Mouse (Mus musculus) stomach, embryonic 15.5 days (tissue): ENCODE results near the gene Vps13c. TPM values are rescaled to one million over a fixed set of nuclear protein-coding genes. Genes with fewer than 3 reads are reported as not detected.

Experiments
- ATAC-seq: fragments of 200-750 bp; cut with Nextera tagmentation; 2 replicates; pipeline ENCODE4 v1.8.0; 2017; ENCODE audit warnings: low read depth, moderate number of reproducible peaks, moderate TSS enrichment; ENCODE audit not compliant: insufficient read depth, low FRiP score
- H3K27ac ChIP-seq: fragments of 300-500 bp; sonication (generic); 2 replicates; pipeline ENCODE4 v1.5.1; 2015; ENCODE audit warnings: mild to moderate bottlenecking, inconsistent platforms
- H3K27me3 ChIP-seq: fragments of 300-500 bp; sonication (generic); replicated peaks from 2 replicates; pipeline ENCODE4 v1.6.1; 2015; ENCODE audit warnings: inconsistent platforms
- H3K36me3 ChIP-seq: fragments of 300-500 bp; sonication (generic); 2 replicates; pipeline ENCODE4 v1.6.1; 2015; ENCODE audit warnings: inconsistent platforms
- H3K4me1 ChIP-seq: fragments of 300-500 bp; sonication (generic); 2 replicates; pipeline ENCODE4 v1.6.1; 2015; ENCODE audit warnings: inconsistent platforms
- H3K4me2 ChIP-seq: fragments of 300-500 bp; sonication (generic); 2 replicates; pipeline ENCODE4 v1.6.1; 2015; ENCODE audit warnings: mild to moderate bottlenecking, inconsistent platforms
- H3K4me3 ChIP-seq: fragments of 300-500 bp; sonication (generic); replicated peaks from 2 replicates; pipeline ENCODE4 v1.5.1; 2015; ENCODE audit warnings: inconsistent platforms
- H3K9ac ChIP-seq: fragments of 300-500 bp; sonication (generic); 2 replicates; pipeline ENCODE4 v1.6.1; 2015; ENCODE audit warnings: inconsistent platforms
- H3K9me3 ChIP-seq: fragments of 300-500 bp; sonication (generic); 2 replicates; pipeline ENCODE4 v1.6.1; 2016; ENCODE audit warnings: inconsistent platforms
- WGBS: fragments of 180-500 bp; shearing (Covaris S2); methylation state at CpG from one replicate; pipeline ENCODE4 v1.1.7; 2015; 5-methylcytosine and 5-hydroxymethylcytosine counted together
- polyA plus RNA-seq: library from polyadenylated mRNA; unstranded; fragments of >200 nt; fragmentation: Nextera tagmentation; extraction: Ambion mirVana; gene quantifications from 2 replicates; pipeline ENCODE4 v1.2.1, GENCODE M21; 2015

Vps13c gene
- polyA plus RNA-seq, result 6.1 and 6.7 TPM in 2 replicates

- ATAC-seq, result peak; percentile 97
- under 1% methylated on average over 46 of the region's 53 CpGs for WGBS
- peak within 1 kb of the TSS; percentile 74 for H3K4me2 ChIP-seq
- peak within 1 kb of the TSS; percentile 58 for H3K4me3 ChIP-seq
- no peaks in the 10 kb centered on the region for H3K36me3 ChIP-seq
- H3K27me3 ChIP-seq, result no peaks in the 10 kb centered on the region
- 0 out of 2 replicates have a peak, but pooled peaks cover 5% of the 10 kb centered on the region for H3K4me1 ChIP-seq
- H3K9ac ChIP-seq, result peak within 1 kb of the TSS; percentile 37
- no peaks in the 10 kb centered on the region for H3K9me3 ChIP-seq
- peak within 1 kb of the TSS; percentile 17; the same call in 1 of the 2 replicates for H3K27ac ChIP-seq
These were observed at the start of gene Vps13c for GRCm38 (mm10) chr9:67839981-67840859. Gene Vps13c, plus strand, starts transcription at chr9:67840396.

DNA sequence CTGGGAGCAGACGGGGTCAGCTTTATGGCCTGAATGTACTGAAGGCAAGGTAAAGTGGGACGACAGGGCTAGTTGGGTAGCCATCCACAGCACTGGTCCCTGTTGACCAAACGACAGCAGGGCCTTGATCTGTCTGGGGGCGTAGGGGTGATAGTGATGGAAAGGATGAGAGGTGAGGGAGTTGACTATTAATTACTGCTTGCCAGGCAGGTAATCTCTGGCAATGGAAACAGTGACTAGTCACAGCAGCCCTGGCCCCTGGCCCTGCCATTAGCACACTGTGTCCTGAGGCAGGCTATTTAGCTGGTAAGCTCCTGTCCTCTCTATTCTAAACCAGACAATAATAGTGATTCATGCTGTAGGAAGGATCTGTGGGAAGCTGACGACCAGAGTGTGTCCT is 47.8 kb upstream of the Vps13c start:
- Histone ChIP-seq H3K27ac (no peak overlapping the region), H3K9ac (no peak overlapping the region), H3K4me3 (no peak overlapping the region), H3K27me3 (no peaks in the 10 kb centered on the region), H3K9me3 (no peaks in the 10 kb centered on the region), H3K4me2 (no peak overlapping the region), H3K36me3 (no peaks in the 10 kb centered on the region), H3K4me1 (no peaks in the 10 kb centered on the region)
- ATAC-seq, result no peak
- WGBS, result 61% methylated on average over 5 of the region's 5 CpGs

GRCm38 (mm10) chr9:67793501-67793900 is 46.7 kb upstream of the Vps13c start:
- WGBS, result 64% methylated on average over 6 of the region's 6 CpGs
- H3K9me3 ChIP-seq, result no peaks in the 10 kb centered on the region
- H3K27ac ChIP-seq, result no peak overlapping the region
- no peaks in the 10 kb centered on the region for H3K4me1 ChIP-seq
- no peaks in the 10 kb centered on the region for H3K36me3 ChIP-seq
- H3K9ac ChIP-seq, result no peak overlapping the region
- H3K27me3 ChIP-seq, result no peaks in the 10 kb centered on the region
- no peak for ATAC-seq
- no peak overlapping the region for H3K4me2 ChIP-seq
- no peak overlapping the region for H3K4me3 ChIP-seq

GRCm38 (mm10) chr9:67794216-67794615 is 46.0 kb upstream of the Vps13c start:
- H3K9ac ChIP-seq, result no peak overlapping the region
- no peaks in the 10 kb centered on the region for H3K36me3 ChIP-seq

GRCm38 (mm10) chr9:67794668-67795067 is 45.5 kb upstream of the Vps13c start:
- H3K27ac ChIP-seq, result no peak overlapping the region
- no peak overlapping the region for H3K4me3 ChIP-seq
- 81% methylated on average over 4 of the region's 4 CpGs for WGBS
- ATAC-seq, result no peak
- H3K36me3 ChIP-seq, result no peaks in the 10 kb centered on the region
- no peaks in the 10 kb centered on the region for H3K9me3 ChIP-seq
- H3K4me2 ChIP-seq, result no peak overlapping the region
- H3K9ac ChIP-seq, result no peak overlapping the region
- H3K4me1 ChIP-seq, result no peaks in the 10 kb centered on the region
- H3K27me3 ChIP-seq, result no peaks in the 10 kb centered on the region

More at GRCm38 (mm10) chr9:67794216-67794615, 46.0 kb upstream of the Vps13c start:
- 70% methylated on average over 1 of the region's 1 CpGs for WGBS
- no peak overlapping the region for H3K4me3 ChIP-seq
- no peak overlapping the region for H3K27ac ChIP-seq
- H3K27me3 ChIP-seq, result no peaks in the 10 kb centered on the region
- H3K4me1 ChIP-seq, result no peaks in the 10 kb centered on the region
- H3K9me3 ChIP-seq, result no peaks in the 10 kb centered on the region
- no peak for ATAC-seq
- H3K4me2 ChIP-seq, result no peak overlapping the region

DNA sequence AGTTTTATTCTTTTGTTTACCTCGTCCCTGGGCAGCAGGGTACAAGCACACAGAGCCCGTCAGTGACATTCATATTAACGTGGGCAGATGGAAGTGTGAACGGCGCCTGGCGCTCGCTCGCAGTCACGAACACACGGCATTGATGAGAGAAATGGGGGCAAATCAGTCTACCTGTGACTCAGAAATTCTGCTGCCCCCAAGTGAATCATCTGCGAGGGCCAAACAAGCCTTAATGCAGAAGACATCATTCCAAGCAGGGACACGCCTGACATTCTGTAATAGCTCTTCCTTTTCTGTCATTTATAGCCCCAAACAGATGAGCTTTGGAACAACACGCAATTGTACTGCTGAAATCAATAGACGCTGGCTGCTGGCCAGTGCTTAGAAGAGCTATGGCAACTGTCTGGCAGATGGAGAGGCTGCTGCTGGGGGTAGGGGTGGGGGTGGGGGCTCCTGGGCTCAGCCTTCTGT is 45.0 kb upstream of the Vps13c start:
- no peak for ATAC-seq
- Histone ChIP-seq H3K9ac (no peak overlapping the region), H3K36me3 (no peaks in the 10 kb centered on the region), H3K27ac (no peak overlapping the region), H3K4me1 (no peaks in the 10 kb centered on the region), H3K9me3 (no peaks in the 10 kb centered on the region), H3K4me3 (no peak overlapping the region), H3K4me2 (peak overlapping the region; percentile 8; the same call in 1 of the 2 replicates), H3K27me3 (no peaks in the 10 kb centered on the region)
- WGBS, result 59% methylated on average over 14 of the region's 14 CpGs

GRCm38 (mm10) chr9:67799078-67799819 is 40.9 kb upstream of the Vps13c start:
- Histone ChIP-seq H3K4me1 (no peaks in the 10 kb centered on the region), H3K4me3 (no peak overlapping the region), H3K36me3 (no peaks in the 10 kb centered on the region), H3K27me3 (no peaks in the 10 kb centered on the region), H3K9me3 (no peaks in the 10 kb centered on the region), H3K27ac (no peak overlapping the region), H3K9ac (no peak overlapping the region), H3K4me2 (no peak overlapping the region)
- peak; percentile 50; the same call in 1 of the 2 replicates for ATAC-seq
- 52% methylated on average over 14 of the region's 14 CpGs for WGBS

GRCm38 (mm10) chr9:67802241-67802640 is 38.0 kb upstream of the Vps13c start:
- Histone ChIP-seq H3K4me1 (no peaks in the 10 kb centered on the region), H3K4me3 (no peak overlapping the region), H3K9me3 (no peaks in the 10 kb centered on the region), H3K4me2 (no peak overlapping the region), H3K27ac (no peak overlapping the region), H3K36me3 (no peaks in the 10 kb centered on the region), H3K27me3 (no peaks in the 10 kb centered on the region), H3K9ac (no peak overlapping the region)
- no peak for ATAC-seq
- WGBS, result 37% methylated on average over 6 of the region's 6 CpGs

- H3K4me3 ChIP-seq, result no peak overlapping the region
- WGBS, result 33% methylated on average over 5 of the region's 5 CpGs
- H3K9ac ChIP-seq, result no peak overlapping the region
- no peak overlapping the region for H3K4me2 ChIP-seq
- H3K36me3 ChIP-seq, result no peaks in the 10 kb centered on the region
- H3K9me3 ChIP-seq, result no peaks in the 10 kb centered on the region
- no peak overlapping the region for H3K27ac ChIP-seq
- no peaks in the 10 kb centered on the region for H3K4me1 ChIP-seq
- ATAC-seq, result peak; percentile 18; the same call in 1 of the 2 replicates
- H3K27me3 ChIP-seq, result no peaks in the 10 kb centered on the region
These were observed 33.2 kb upstream of the Vps13c start for GRCm38 (mm10) chr9:67807000-67807399.

- Histone ChIP-seq H3K9me3 (no peaks in the 10 kb centered on the region), H3K4me2 (no peak overlapping the region), H3K36me3 (no peaks in the 10 kb centered on the region), H3K9ac (no peak overlapping the region), H3K27ac (no peak overlapping the region), H3K4me1 (peaks cover 6% of the 10 kb centered on the region; the same call in 1 of the 2 replicates), H3K27me3 (no peaks in the 10 kb centered on the region), H3K4me3 (no peak overlapping the region)
- ATAC-seq, result no peak
- WGBS, result 52% methylated on average over 6 of the region's 6 CpGs
These were observed 29.7 kb upstream of the Vps13c start for GRCm38 (mm10) chr9:67810527-67810926.

- H3K9me3 ChIP-seq, result no peaks in the 10 kb centered on the region
- no peaks in the 10 kb centered on the region for H3K27me3 ChIP-seq
- H3K4me3 ChIP-seq, result no peak overlapping the region
- no peak overlapping the region for H3K4me2 ChIP-seq
- H3K4me1 ChIP-seq, result peaks cover 7% of the 10 kb centered on the region; the same call in 1 of the 2 replicates
- WGBS, result 72% methylated on average over 3 of the region's 3 CpGs
- H3K9ac ChIP-seq, result no peak overlapping the region
- H3K27ac ChIP-seq, result no peak overlapping the region
- H3K36me3 ChIP-seq, result no peaks in the 10 kb centered on the region
- no peak for ATAC-seq
These were observed 29.1 kb upstream of the Vps13c start for GRCm38 (mm10) chr9:67811116-67811515.

- Histone ChIP-seq H3K27me3 (no peaks in the 10 kb centered on the region), H3K36me3 (no peaks in the 10 kb centered on the region), H3K4me1 (peaks cover 9% of the 10 kb centered on the region; the same call in 1 of the 2 replicates), H3K4me2 (no peak overlapping the region), H3K4me3 (no peak overlapping the region), H3K9ac (no peak overlapping the region), H3K9me3 (no peaks in the 10 kb centered on the region), H3K27ac (peak overlapping the region; percentile 45; the same call in 1 of the 2 replicates)
- WGBS, result 54% methylated on average over 4 of the region's 4 CpGs
- no peak for ATAC-seq
These were observed 27.0 kb upstream of the Vps13c start for GRCm38 (mm10) chr9:67813171-67813570.
